Mouse (Mus musculus) intestine, embryonic 16.5 days (tissue): Measurements from ENCODE around the gene Rsad2. TPM values are rescaled to one million over a fixed set of nuclear protein-coding genes. Genes with fewer than 3 reads are reported as not detected.

Experiments used
- ATAC-seq: fragments of 200-750 bp; cut with Nextera tagmentation; 2 replicates; pipeline ENCODE4 v1.8.0; 2017; ENCODE audit warnings: moderate TSS enrichment, moderate library complexity
- H3K27ac ChIP-seq: fragments of 300-500 bp; sonication (generic); 2 replicates; pipeline ENCODE4 v1.5.1; 2014; ENCODE audit warnings: mild to moderate bottlenecking, low read length
- H3K27me3 ChIP-seq: fragments of 300-500 bp; sonication (generic); replicated peaks from 2 replicates; pipeline ENCODE4 v1.6.1; 2014; ENCODE audit warnings: low read length, control low read depth, mixed read lengths; ENCODE audit not compliant: control insufficient read depth, insufficient read depth
- H3K36me3 ChIP-seq: fragments of 300-500 bp; sonication (generic); 2 replicates; pipeline ENCODE4 v1.6.1; 2014; ENCODE audit warnings: low read length, control low read depth; ENCODE audit not compliant: control insufficient read depth, insufficient read depth
- H3K4me1 ChIP-seq: fragments of 300-500 bp; sonication (generic); 2 replicates; pipeline ENCODE4 v1.6.1; 2014; ENCODE audit warnings: low read length, control low read depth, mixed read lengths; ENCODE audit not compliant: control insufficient read depth, insufficient read depth
- H3K4me2 ChIP-seq: fragments of 300-500 bp; sonication (generic); 2 replicates; pipeline ENCODE4 v1.6.1; 2014; ENCODE audit warnings: low read depth, low read length, control low read depth
- H3K4me3 ChIP-seq: fragments of 300-500 bp; sonication (generic); 2 replicates; pipeline ENCODE4 v1.5.1; 2014; ENCODE audit warnings: mild to moderate bottlenecking, low read length
- H3K9ac ChIP-seq: fragments of 300-500 bp; sonication (generic); 2 replicates; pipeline ENCODE4 v1.6.1; 2014; ENCODE audit warnings: low read depth, low read length
- H3K9me3 ChIP-seq: fragments of 300-500 bp; sonication (generic); 2 replicates; pipeline ENCODE4 v1.6.1; 2016; ENCODE audit warnings: low read length, control low read depth; ENCODE audit not compliant: control insufficient read depth
- WGBS: fragments of 180-500 bp; shearing (Covaris S2); extraction: QIAGEN DNeasy Blood & Tissue Kit; methylation state at CpG from one replicate; pipeline ENCODE4 v1.1.7; 2014; 5-methylcytosine and 5-hydroxymethylcytosine counted together
- polyA plus RNA-seq: library from polyadenylated mRNA; unstranded; fragments of >200 nt; fragmentation: Nextera tagmentation; extraction: Ambion mirVana; gene quantifications from 2 replicates; pipeline ENCODE4 v1.2.1, GENCODE M21; 2015

Rsad2 gene
- polyA plus RNA-seq, 1 experiment from 2014 or later: 1.2 TPM

GRCm38 (mm10) chr12:26404781-26405702 is 51.2 kb downstream of the Rsad2 start:
- no peak overlapping the region for H3K4me2 ChIP-seq
- no peaks in the 10 kb centered on the region for H3K9me3 ChIP-seq
- no peaks in the 10 kb centered on the region for H3K27me3 ChIP-seq
- H3K4me1 ChIP-seq: peaks cover 14% of the 10 kb centered on the region; the same call in 1 of the 2 replicates
- H3K9ac ChIP-seq: no peak overlapping the region
- H3K36me3 ChIP-seq: no peaks in the 10 kb centered on the region
- peak; percentile 40; the same call in 1 of the 2 replicates for ATAC-seq
- no peak overlapping the region for H3K4me3 ChIP-seq
- no peak overlapping the region for H3K27ac ChIP-seq
- WGBS: 60% methylated on average over 11 of the region's 11 CpGs

- Histone ChIP-seq H3K9me3 (no peaks in the 10 kb centered on the region), H3K4me1 (peaks cover 14% of the 10 kb centered on the region; the same call in 1 of the 2 replicates), H3K36me3 (no peaks in the 10 kb centered on the region), H3K4me2 (no peak overlapping the region), H3K27me3 (no peaks in the 10 kb centered on the region), H3K27ac (peak overlapping the region; percentile 47; the same call in 1 of the 2 replicates), H3K4me3 (no peak overlapping the region), H3K9ac (no peak overlapping the region)
- 67% methylated on average over 16 of the region's 16 CpGs for WGBS
- no peak for ATAC-seq
These were observed 52.7 kb downstream of the Rsad2 start for GRCm38 (mm10) chr12:26403372-26404125.

GRCm38 (mm10) chr12:26401696-26402470 is 54.4 kb downstream of the Rsad2 start:
- Histone ChIP-seq H3K4me2 (no peak overlapping the region), H3K9me3 (no peaks in the 10 kb centered on the region), H3K4me1 (peaks cover 14% of the 10 kb centered on the region; the same call in 1 of the 2 replicates), H3K4me3 (no peak overlapping the region), H3K27ac (0 out of 2 replicates have a peak overlapping the region, but pooled peaks have one; percentile 27), H3K27me3 (no peaks in the 10 kb centered on the region), H3K36me3 (no peaks in the 10 kb centered on the region), H3K9ac (no peak overlapping the region)
- 59% methylated on average over 10 of the region's 10 CpGs for WGBS
- no peak for ATAC-seq

- Histone ChIP-seq H3K4me1 (peaks cover 12% of the 10 kb centered on the region; the same call in 1 of the 2 replicates), H3K4me3 (no peak overlapping the region)
These were observed 55.0 kb downstream of the Rsad2 start for GRCm38 (mm10) chr12:26401254-26401653.

GRCm38 (mm10) chr12:26400762-26401161 is 55.5 kb downstream of the Rsad2 start:
- Histone ChIP-seq H3K4me3 (no peak overlapping the region), H3K4me1 (peaks cover 9% of the 10 kb centered on the region; the same call in 1 of the 2 replicates), H3K4me2 (no peak overlapping the region), H3K9ac (no peak overlapping the region), H3K36me3 (no peaks in the 10 kb centered on the region), H3K9me3 (no peaks in the 10 kb centered on the region), H3K27ac (no peak overlapping the region), H3K27me3 (no peaks in the 10 kb centered on the region)
- 100% methylated on average over 1 of the region's 1 CpGs for WGBS
- no peak for ATAC-seq

More at GRCm38 (mm10) chr12:26401254-26401653, 55.0 kb downstream of the Rsad2 start:
- H3K9ac ChIP-seq: no peak overlapping the region
- no peak for ATAC-seq
- no peaks in the 10 kb centered on the region for H3K27me3 ChIP-seq
- no peaks in the 10 kb centered on the region for H3K36me3 ChIP-seq
- H3K4me2 ChIP-seq: no peak overlapping the region
- 76% methylated on average over 1 of the region's 1 CpGs for WGBS
- H3K27ac ChIP-seq: 0 out of 2 replicates have a peak overlapping the region, but pooled peaks have one; percentile 27
- no peaks in the 10 kb centered on the region for H3K9me3 ChIP-seq

GRCm38 (mm10) chr12:26399391-26399790 is 56.9 kb downstream of the Rsad2 start:
- H3K4me2 ChIP-seq: no peak overlapping the region
- ATAC-seq: no peak
- H3K9ac ChIP-seq: no peak overlapping the region
- no peaks in the 10 kb centered on the region for H3K27me3 ChIP-seq
- no peak overlapping the region for H3K27ac ChIP-seq
- H3K4me3 ChIP-seq: no peak overlapping the region
- no peaks in the 10 kb centered on the region for H3K36me3 ChIP-seq
- no peaks in the 10 kb centered on the region for H3K9me3 ChIP-seq
- 0 out of 2 replicates have a peak, but pooled peaks cover 2% of the 10 kb centered on the region for H3K4me1 ChIP-seq
- WGBS: 84% methylated on average over 6 of the region's 6 CpGs

GRCm38 (mm10) chr12:26398597-26398996 is 57.7 kb downstream of the Rsad2 start:
- Histone ChIP-seq H3K4me1 (0 out of 2 replicates have a peak, but pooled peaks cover 2% of the 10 kb centered on the region), H3K27me3 (no peaks in the 10 kb centered on the region), H3K27ac (no peak overlapping the region), H3K9ac (no peak overlapping the region), H3K9me3 (no peaks in the 10 kb centered on the region), H3K36me3 (no peaks in the 10 kb centered on the region), H3K4me3 (no peak overlapping the region), H3K4me2 (no peak overlapping the region)
- 47% methylated on average over 2 of the region's 2 CpGs for WGBS
- ATAC-seq: no peak

- Histone ChIP-seq H3K9ac (no peak overlapping the region), H3K27ac (no peak overlapping the region), H3K36me3 (no peaks in the 10 kb centered on the region), H3K27me3 (no peaks in the 10 kb centered on the region), H3K9me3 (no peaks in the 10 kb centered on the region), H3K4me2 (no peak overlapping the region), H3K4me1 (no peaks in the 10 kb centered on the region), H3K4me3 (no peak overlapping the region)
- WGBS: 73% methylated on average over 13 of the region's 13 CpGs
- ATAC-seq: no peak
These were observed 61.5 kb downstream of the Rsad2 start for GRCm38 (mm10) chr12:26394485-26395470.
